Mouse (Mus musculus) MEL (cell line): ENCODE results near the gene Irx5.

Experiments used
- CTCF ChIP-seq, 3 experiments: IDR thresholded peaks in 2 of 3; conservative IDR thresholded peaks in 1 of 3; 2 replicates each; pipeline ENCODE4 v1.5.1; 2011 to 2012; ENCODE audit warnings: low read length in 3 of 3, low read depth in 2 of 3, mild to moderate bottlenecking in 2 of 3, improper control_type of control experiment in 1 of 3, inconsistent platforms in 1 of 3, mixed read lengths in 1 of 3, moderate library complexity in 1 of 3; ENCODE audit not compliant: control insufficient read depth in 1 of 3, insufficient read depth in 1 of 3, poor library complexity in 1 of 3, severe bottlenecking in 1 of 3
- E2F4 ChIP-seq: IDR thresholded peaks from 2 replicates; pipeline ENCODE4 v1.6.1; 2011; ENCODE audit warnings: low read depth, low read length, improper control_type of control experiment, borderline replicate concordance
- EP300 ChIP-seq, 2 experiments: IDR thresholded peaks; 2 replicates each; pipeline ENCODE4 v1.6.1; 2011; ENCODE audit warnings: improper control_type of control experiment in 2 of 2, low read length in 2 of 2, low read depth in 1 of 2, mild to moderate bottlenecking in 1 of 2
- GATA1 ChIP-seq: IDR thresholded peaks from 2 replicates; pipeline ENCODE4 v1.6.1; 2011; ENCODE audit warnings: low read depth, low read length, improper control_type of control experiment
- KAT2A ChIP-seq: conservative IDR thresholded peaks from 2 replicates; pipeline ENCODE4 v1.6.1; 2012; ENCODE audit warnings: low read depth, low read length, improper control_type of control experiment, inconsistent platforms
- MAZ ChIP-seq: IDR thresholded peaks from 2 replicates; pipeline ENCODE4 v1.6.1; 2012; ENCODE audit warnings: low read depth, mild to moderate bottlenecking, inconsistent platforms, low read length, improper control_type of control experiment
- MEF2A ChIP-seq: IDR thresholded peaks from 2 replicates; pipeline ENCODE4 v1.6.1; 2014; ENCODE audit warnings: low read depth, mild to moderate bottlenecking, inconsistent platforms, low read length, improper control_type of control experiment; ENCODE audit not compliant: poor library complexity, insufficient replicate concordance, severe bottlenecking; ENCODE audit errors: extremely low read depth
- MXI1 ChIP-seq: IDR thresholded peaks from 2 replicates; pipeline ENCODE4 v1.6.1; 2011; ENCODE audit warnings: mild to moderate bottlenecking, low read depth, low read length, improper control_type of control experiment
- POLR2A ChIP-seq, 2 experiments: IDR thresholded peaks; 2 replicates each; pipeline ENCODE4 v1.6.1; 2011 to 2012; ENCODE audit warnings: low read length in 2 of 2, mild to moderate bottlenecking in 2 of 2, control low read depth in 1 of 2, improper control_type of control experiment in 1 of 2, low read depth in 1 of 2, moderate library complexity in 1 of 2; ENCODE audit not compliant: control insufficient read depth in 1 of 2, insufficient read depth in 1 of 2, poor library complexity in 1 of 2
- POLR2AphosphoS5 ChIP-seq: IDR thresholded peaks from 2 replicates; pipeline ENCODE4 v1.6.1; 2012; ENCODE audit warnings: low read depth, borderline replicate concordance, mild to moderate bottlenecking, inconsistent platforms, low read length, moderate library complexity, mixed read lengths
- RCOR1 ChIP-seq: IDR thresholded peaks from 2 replicates; pipeline ENCODE4 v1.6.1; 2012; ENCODE audit warnings: low read depth, mild to moderate bottlenecking, inconsistent platforms, low read length, improper control_type of control experiment
- ZC3H11A ChIP-seq: IDR thresholded peaks from 2 replicates; pipeline ENCODE4 v1.6.1; 2012; ENCODE audit warnings: low read depth, mild to moderate bottlenecking, inconsistent platforms, low read length, improper control_type of control experiment
- ZNF384 ChIP-seq: IDR thresholded peaks from 2 replicates; pipeline ENCODE4 v1.6.1; 2012; ENCODE audit warnings: low read depth, mild to moderate bottlenecking, inconsistent platforms, low read length, improper control_type of control experiment

GRCm38 (mm10) chr8:92364148-92364775 lies 6.8 kb downstream of the Irx5 start:
- TF ChIP-seq MAZ, result no peak
- no peak for TF ChIP-seq EP300 (IDR thresholded peaks at IDR 0.05; ENCODE audit: low read depth in 1 of 2, low read length in 2 of 2)
- no peak for TF ChIP-seq GATA1
- TF ChIP-seq E2F4, result no peak
- no peak for TF ChIP-seq MEF2A
- TF ChIP-seq POLR2A (IDR thresholded peaks at IDR 0.05; ENCODE audit: control insufficient read depth in 1 of 2, insufficient read depth in 1 of 2, low read depth in 1 of 2, low read length in 2 of 2, poor library complexity in 1 of 2), result no peak
- TF ChIP-seq ZC3H11A, result no peak
- no peak for TF ChIP-seq MXI1
- TF ChIP-seq CTCF (IDR thresholded peaks at IDR 0.05 in 2 of 3, conservative IDR thresholded peaks at IDR 0.05 in 1 of 3; ENCODE audit: control insufficient read depth in 1 of 3, insufficient read depth in 1 of 3, low read depth in 2 of 3, low read length in 3 of 3, poor library complexity in 1 of 3, severe bottlenecking in 1 of 3), result no peak
- TF ChIP-seq RCOR1, result no peak
- TF ChIP-seq KAT2A, result no peak
- TF ChIP-seq POLR2AphosphoS5, result no peak
- TF ChIP-seq ZNF384, result no peak
